Mouse (Mus musculus): ENCODE results near the gene Gm9844.

DNA sequence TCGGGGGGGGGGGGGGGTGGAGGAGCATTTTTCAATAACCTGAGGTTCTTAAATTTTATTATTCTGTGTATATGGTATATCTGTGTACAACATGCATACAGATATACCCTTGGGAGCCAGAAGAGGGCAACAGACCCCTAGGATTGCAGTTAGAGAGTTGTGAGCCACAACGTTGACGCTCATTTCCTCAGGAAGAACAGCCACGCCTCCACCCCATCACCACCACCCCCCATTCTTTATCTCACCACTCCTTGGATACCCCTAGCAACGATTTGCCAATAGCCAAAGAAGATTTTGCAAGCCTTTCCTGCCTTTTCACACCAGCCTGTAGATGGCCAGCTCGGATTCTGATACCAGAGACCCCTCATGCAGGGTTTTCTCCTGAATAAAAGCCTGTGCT is 16.3 kb upstream of the Gm9844 start:
- TF ChIP-seq EP300 (IDR thresholded peaks at IDR 0.05; ENCODE audit: low read depth) (no peak), CTCF (IDR thresholded peaks at IDR 0.05; ENCODE audit: low read depth) (peak; percentile 70)

All from liver, embryonic 14.5 days (tissue).